Mouse (Mus musculus): Measurements from ENCODE around the gene Thpo.
A peak's percentile ranks its signal among the peaks of the same experiment; 100 is the strongest.

Gene Thpo

DNA sequence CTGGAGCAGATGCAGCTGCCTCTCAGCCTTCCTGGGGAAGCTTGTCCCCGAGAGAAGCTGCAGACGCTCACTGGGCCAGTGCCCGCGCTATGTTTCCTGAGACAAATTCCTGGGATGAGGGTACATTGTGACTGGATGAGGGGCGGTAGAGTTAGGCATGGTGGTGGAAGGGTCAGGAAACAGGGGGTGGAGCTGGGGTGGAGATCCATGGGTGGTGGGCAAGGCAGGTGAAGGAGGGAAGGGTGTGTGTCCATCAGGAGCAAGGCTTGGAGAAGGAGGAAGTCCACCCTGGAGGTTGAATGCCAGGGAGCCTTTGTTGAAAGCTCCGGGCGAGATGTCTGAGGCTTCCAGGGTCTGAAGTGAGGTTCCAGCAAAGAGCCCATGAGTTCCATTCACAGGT, 9.0 kb downstream of the Thpo start:
- DNase-seq (ENCODE audit: low spot score in 2 of 2) = no peak

DNA sequence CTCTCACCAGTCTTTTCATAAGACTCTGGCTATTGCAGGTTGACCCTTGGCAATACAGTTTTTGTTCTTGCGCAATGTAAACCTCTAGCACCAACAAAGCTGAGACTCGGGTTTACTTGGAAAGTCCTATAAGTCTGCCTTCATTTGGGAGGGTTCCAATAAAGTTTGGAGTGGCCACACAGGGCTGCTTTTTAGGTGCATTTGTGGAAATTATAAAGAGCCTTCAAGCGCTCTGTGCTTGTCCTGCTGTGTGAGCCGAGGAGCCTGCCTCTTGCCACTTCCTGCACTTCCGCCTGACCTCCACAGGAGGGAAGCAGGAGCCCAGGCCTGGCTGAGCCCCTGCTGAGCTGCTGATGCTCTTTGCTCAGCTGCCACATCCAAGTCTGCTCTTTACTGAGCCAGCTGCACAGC, 10.0 kb downstream of the Thpo start:
- no peak for DNase-seq (ENCODE audit: low spot score in 2 of 2)

DNA sequence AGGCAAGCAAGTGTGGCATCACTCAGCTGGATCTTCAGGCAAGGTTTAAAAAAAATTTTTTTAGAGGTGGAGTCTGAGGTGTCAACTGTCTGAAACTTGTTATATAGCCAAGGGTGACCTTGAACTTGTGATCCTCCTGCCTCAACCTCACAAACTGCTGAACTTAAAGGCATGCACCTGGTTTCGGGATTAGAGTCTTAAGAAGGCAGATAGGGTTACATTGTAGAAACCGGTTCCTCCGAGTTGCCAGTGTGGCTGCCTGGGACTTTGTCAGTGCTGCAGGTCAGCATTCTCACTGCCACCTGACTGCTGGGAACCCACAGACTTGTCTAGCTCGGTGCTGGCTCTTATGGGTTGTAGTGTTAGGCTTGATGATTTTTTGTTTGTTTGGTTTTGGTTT, 11.1 kb downstream of the Thpo start:
- no peak for DNase-seq (ENCODE audit: low spot score in 2 of 2)

DNA sequence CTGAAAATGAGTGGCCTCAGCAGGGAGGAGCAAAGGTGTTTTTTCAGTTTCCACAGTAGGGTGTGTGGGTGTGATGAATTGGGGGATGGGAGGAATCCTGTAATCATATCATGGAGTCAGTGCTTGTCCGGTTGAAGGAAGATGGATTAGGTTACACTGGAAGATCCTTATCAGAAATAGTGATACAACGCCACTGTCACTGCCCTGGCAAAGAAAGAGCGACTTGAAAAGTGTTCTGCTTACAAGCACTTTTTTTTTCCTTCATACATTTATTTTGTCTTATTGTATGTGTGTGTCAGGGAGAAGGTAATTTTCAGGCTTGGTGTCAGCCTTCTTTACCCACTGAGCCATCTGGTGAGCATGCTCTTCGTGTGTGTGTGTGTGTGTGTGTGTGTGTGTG, 11.6 kb downstream of the Thpo start:
- no peak for DNase-seq (ENCODE audit: low spot score in 2 of 2)

DNA sequence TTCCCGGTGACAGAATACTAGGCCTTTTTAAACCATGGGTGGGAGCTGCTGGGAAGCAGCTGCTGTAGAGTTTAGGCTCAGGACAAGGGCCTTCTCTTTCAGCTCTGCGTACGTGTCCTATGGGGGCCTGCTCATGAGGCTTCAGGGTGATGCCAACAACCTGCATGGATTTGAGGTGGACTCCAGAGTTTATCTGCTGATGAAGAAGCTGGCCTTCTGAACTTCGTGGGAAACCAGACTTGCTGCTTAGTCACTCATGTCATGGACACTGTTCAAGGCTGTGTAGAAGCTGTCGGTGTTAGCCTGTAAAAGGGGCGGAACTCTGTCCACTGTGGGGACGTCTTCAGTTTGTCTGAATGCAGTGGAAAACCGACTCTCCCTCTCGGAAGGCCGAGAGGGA, 12.5 kb downstream of the Thpo start:
- DNase-seq (ENCODE audit: low spot score in 2 of 2) = no peak

DNA sequence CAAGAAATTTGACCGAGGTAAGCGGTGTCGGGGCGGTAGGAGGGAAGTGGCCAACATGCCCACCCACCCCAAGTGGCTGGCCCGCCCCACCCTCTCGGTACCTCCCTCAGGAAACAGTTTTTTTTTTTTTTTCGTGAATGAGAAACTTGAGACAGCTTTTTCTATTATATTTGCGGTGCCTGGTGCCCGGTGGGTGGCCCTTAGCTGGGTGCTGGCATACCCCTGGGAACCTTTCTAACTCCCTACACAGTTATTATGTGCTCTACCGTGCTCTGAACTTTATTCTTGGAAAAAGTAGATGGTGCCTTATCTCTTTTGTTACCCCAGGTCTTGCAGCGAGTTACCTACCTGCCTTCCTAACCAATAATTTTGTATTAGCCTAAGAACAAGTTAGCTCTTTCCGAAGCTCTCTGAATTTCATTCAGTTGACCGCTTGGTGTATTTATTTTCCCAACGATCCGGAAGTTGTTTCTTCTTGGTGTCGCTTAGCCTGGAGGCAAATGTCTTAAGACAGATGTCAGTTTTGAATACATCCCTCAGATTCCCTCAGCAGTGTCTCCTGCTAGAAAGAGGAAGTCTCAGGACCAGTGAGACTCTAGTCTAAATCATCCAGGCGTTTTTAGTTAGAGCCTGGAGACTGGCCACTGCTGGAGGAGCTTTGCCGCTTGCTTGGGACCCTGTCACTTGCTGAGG, 16.2 kb downstream of the Thpo start:
- no peak for DNase-seq (ENCODE audit: low spot score in 2 of 2)

DNA sequence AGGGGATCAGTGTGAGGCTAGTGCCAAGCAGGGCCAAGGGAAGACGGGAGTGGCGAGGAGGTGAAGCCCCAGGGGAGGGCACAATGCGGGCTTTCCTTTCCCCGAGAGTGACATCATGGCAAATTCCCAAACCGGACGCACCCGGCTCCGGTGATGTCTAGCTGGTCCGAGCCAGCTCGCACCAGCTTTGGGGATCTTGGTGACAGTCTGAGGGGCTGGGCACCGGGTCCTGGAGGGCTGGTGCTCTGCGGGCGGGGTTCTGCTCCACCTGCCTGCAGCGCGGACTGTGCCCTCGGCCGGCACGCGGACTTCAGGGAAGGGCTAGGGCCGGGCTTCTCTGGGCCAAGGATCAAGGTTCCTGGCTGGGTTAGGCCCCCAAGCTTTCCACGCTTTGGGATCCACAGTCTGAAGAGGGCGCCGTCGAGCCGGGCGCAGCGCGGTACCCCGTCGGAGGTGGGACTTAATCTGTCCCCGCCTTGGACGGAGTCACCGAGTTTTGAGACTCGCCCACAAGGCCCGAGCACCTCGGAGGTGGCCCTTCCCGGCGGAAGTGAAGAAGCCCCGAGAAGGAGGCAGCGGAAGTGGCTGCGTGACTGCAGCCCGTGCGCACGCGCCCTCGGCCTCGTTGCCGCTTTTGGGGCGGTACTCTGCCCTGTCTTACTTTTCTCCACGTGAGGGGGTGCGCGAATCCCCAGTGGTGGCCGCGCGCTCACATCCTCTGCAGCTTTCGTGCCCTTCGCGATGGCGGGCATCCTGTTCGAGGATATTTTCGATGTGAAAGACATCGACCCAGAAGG, 16.9 kb downstream of the Thpo start, which contains the start of the genes Polr2h and Clcn2:
Gene Polr2h, plus strand, starts transcription at position 485 of the 797 bp plus-strand sequence.
Gene Clcn2, minus strand, starts transcription at position 566 of the 797 bp plus-strand sequence.
- peak; percentile 92 to 93 for DNase-seq (ENCODE audit: low spot score in 2 of 2)

DNA sequence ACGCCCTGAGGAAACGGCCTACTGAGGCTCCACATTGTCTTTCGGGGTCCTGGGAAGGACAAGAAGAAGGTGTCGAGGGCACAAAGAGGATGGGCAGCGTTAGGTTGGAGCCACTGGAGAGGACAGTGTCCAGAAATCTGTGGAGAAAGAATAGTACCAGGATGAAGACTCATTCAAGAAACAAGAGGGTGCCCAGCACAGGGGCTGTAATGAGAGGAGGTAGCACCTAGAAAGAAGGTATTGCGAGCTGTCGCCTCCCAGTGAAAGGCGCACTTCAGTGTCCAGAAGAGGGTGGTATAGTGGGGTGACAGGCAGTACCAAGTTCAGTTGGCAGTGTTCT, 17.5 kb downstream of the Thpo start:
- DNase-seq (ENCODE audit: low spot score in 2 of 2) = no peak

DNA sequence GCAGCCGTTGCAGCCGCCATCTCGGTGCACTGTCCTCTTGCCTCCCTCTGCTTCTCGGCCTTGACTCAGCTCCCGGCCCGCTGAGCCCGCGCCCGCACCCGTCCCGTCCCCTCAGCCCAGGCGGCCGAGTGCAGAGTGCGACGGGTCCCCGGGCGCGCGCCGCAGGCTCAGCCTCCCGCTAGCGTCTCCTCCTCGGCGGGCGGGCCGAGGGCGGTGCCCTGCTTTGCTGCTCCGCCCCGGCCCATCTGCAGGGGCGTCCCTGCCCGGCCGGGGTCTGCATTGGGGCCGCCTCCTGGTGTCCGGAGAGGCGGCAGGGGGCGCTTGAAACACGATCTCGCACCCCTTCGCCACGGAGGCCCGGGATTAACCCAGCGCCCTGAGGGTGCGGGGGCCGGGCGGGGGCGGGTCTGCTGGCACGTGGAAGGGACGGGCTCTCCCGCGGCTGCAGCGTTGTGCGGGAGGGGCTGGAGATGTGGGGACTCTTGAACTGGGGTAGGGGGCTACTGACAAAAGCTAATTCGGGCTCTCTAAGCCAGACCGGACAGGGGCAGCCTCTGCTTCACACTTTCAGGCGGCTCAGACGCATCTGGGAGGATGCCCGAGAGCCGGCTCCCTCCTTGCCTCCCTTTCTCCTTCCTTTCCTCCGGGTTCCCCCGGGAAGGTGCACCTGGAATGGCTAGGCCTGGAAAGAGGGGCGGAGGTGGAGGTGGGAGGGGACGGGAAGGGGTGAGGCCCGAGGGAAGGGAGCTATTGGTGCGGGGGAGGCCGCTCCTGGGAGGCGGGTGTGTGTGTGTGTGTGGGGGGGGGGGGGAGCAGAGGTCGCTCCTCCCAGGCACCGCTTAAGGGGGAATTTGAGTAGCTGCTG, 18.1 kb downstream of the Thpo start:
- DNase-seq (ENCODE audit: low spot score in 2 of 2) = peak; percentile 55 to 62

DNA sequence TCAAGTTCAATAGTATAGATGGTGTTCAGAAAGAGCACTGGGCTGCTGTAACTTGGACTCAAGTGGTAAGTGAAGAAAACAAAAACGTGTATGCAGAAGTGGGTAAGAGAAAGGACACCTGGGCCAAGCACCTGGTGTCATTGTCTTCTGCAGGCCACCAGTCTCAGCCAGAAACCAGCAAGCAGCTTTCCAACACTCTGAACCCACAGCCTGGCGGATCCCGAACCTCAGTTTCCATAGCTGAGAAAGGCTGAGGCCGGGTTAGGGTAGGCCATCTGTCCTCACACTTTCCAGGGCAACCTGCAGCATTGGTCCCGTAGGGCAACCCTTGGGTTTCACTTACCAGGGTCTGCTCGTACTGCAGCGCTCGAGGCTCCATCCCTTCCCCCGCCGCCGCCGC, 18.7 kb downstream of the Thpo start:
- DNase-seq (ENCODE audit: low spot score in 2 of 2) = no peak

DNA sequence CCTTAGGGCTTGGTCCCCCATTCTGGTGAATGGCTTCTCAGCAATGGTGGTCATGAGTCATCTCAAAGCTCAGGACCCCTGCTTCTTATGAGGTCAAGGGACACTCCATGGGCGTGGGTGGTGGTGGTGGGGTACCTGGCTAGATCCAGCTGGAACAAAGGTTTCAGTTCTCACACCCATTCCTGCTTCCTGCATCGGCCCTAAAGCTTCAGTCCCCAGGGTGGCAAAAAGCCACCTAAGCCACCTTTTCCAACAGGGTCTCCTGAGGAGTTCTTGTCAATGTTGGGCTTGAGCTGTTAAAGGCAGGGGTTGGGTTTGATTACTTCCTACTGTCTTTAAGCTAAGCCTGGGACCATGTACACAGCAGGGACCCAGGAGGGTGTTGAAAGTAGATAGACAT, 19.1 kb downstream of the Thpo start:
- no peak for DNase-seq (ENCODE audit: low spot score in 2 of 2)

DNA sequence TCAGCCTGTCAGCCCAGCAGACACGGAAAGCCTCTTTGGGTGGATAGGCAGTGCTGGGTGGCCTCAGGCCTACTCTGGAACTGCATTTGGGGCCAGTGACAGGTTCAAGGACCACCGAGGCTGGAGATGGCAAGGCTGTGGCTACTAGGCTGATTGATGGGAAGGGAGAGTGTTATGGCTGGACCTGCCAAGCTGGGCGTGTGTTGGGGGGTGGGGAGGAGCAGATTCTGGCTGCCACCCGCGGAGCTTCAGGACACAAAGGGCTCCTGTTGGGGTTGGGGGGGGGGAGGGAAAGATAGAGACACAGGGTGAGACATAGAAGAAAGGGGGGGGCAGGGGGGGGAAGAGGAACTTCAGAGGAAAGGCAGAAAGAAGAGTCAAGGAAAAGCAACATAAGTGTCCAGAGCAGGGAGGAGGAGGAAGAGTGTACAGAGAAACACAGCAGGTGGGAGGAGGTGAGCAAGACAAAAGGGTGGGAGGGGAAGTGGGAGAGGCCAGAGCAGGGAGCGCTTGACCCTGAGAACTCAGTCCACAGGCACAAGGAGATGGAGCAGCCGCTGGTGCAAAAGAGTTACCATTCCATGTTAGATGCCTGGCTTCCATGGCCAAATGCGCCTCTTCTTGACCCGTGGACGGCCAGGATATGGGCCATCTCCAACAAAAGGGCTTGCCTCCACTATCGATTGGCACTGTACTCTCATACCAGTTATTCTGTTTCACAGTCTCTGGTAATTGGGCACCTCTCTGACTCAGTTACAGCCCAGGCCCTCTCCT, 19.8 kb downstream of the Thpo start:
- no peak for DNase-seq (ENCODE audit: low spot score in 2 of 2)

DNA sequence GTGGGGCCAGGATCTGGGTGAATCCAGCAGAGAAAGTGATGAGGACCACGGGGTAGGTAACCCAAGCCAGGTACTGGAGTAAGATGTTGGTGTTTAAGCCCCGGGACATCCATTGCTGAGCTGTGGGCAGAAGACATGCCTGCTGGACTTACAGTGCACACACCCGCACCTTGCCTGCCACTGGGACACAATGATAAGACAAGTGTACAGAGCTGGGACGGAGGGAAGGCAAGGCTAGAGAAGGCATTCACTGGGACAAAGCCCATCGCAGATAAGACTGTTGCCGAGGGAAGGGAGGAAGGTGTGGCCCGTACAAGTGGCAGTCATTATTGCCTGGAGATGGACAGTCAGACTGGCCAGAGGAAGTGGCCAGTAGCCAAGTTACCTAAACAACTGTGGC, 21.4 kb downstream of the Thpo start:
- no peak for DNase-seq (ENCODE audit: low spot score in 2 of 2)

DNA sequence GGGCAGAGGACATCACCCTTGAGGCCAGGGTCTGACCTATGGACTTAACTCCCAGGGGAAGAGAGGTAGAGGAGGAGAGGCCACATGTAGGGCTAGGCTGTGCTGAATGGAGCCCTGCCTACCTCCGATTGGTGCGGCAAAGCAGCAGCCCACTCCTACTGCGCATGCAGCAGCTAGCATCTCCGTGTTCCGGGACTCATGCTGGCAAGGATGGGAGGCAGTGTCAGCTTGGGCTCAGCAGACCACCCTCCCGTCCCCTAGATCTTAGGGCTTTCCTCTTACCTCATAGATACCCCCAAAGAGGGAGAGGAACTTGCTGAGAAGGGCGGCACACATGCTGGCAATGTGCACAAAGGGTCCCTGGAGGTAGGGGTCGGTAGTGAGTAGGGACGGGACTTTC, 22.1 kb downstream of the Thpo start:
- no peak for DNase-seq (ENCODE audit: low spot score in 2 of 2)

DNA sequence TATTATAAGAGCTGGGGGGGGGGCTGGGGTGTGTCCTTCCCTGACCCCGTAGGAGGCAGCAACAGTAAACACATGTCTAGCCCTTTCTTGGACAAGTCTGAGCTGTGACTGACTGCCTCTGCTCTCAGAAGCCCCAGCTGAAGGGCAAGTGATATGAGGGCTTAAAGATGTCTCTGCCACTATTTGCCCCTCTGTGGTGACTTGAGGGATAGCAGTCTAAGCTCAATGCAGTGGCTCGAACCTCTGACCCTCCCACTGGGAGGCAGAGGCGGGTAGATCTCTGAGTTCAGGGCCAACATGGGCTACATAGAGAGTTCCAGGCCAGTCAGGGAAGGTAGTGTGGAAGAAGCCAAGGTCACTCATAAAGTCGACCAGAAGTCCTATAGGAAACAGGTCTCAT, 23.5 kb downstream of the Thpo start:
- no peak for DNase-seq (ENCODE audit: low spot score in 2 of 2)

DNA sequence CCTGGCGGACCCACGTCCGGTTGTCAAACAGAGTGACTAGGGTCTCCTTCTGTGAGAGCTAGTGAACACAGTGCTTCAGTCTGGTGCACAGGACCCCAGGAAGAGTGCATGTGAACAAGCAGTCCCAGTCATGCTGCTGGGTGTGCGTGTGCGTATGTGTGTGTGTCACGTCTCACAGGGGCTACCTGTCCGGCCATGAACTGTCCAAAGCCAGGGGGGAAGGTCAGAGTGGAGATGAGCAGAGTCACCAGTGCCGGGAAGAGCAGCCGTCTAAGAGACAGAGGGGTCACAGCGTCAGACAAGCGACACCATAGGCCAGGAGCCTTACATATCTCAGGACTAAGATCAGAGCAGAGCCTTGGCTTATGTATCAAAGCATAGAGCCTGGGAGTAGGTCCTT, 23.9 kb downstream of the Thpo start:
- DNase-seq (ENCODE audit: low spot score in 2 of 2) = no peak

DNA sequence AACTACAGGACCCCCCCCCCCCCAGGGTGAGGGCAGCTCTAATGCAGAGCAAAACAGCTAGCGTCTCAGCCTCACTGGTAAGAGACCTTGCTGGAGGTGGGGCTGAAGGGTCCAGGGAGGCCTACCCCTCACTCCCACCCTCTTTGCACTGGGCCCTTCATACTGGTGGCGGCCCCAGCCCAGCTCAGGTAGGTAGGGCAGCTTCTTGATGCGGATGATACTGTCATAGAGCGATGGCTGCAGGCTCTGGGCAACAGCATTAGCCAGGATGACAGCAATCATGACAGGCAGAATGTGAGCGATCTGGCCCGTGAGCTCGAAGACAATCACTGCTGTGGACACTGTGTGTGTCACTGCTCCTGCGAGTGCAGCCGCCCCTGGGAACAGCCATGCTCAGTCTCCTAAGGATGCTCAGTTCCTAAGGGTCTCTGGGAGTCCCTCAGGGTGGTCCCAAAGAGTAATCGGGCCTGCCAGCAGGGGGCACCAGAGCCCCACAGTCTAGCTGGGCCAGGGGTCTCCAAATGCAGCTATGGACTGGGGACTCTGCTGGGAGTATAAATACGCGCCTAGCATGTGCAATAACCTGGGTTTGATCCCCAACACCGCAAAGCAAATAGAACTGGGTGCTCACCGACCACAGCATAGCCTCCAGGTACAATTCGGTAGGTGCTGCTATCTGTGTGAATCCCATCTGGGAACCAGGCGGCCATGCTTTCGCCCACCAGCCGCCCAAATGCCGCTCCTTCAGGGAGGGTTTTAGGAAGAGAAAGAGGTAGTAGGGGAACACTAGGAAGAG, 25.2 kb downstream of the Thpo start:
- DNase-seq (ENCODE audit: low spot score in 2 of 2) = no peak

DNA sequence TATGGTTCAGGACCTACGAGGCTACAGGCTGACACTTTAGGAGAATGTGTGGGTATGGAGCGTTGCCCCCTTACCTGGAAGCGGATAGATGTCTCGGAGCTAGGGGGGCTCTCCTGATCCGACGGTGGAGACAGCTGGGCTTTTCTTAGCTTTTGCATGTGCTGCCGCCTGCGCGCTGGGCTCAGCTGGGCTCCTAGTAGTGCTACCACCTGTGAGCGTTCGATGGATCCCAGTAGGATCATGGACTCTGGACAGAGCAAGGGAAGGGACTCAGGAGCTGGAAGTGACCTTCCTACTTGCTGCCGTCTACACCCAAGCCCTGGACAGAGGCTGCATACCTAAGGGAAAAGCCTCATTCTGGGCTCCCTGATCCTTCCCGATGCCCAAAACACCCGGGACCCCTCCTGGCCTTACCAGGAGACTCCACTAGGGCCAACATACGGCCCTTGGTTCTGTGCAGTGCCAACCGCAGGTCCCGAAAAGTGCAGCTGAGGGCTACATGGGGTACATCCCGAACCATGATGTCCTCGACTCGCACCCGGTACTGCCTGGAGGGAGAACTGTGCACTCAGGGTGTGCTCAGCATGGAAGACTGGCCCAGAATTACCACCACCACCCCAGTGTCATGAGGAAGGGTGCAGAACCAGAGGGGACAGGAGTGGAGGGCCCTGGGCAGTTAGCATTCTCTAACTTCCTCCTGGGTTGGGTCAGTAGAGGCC, 25.9 kb downstream of the Thpo start:
- DNase-seq (ENCODE audit: low spot score in 2 of 2) = no peak

DNA sequence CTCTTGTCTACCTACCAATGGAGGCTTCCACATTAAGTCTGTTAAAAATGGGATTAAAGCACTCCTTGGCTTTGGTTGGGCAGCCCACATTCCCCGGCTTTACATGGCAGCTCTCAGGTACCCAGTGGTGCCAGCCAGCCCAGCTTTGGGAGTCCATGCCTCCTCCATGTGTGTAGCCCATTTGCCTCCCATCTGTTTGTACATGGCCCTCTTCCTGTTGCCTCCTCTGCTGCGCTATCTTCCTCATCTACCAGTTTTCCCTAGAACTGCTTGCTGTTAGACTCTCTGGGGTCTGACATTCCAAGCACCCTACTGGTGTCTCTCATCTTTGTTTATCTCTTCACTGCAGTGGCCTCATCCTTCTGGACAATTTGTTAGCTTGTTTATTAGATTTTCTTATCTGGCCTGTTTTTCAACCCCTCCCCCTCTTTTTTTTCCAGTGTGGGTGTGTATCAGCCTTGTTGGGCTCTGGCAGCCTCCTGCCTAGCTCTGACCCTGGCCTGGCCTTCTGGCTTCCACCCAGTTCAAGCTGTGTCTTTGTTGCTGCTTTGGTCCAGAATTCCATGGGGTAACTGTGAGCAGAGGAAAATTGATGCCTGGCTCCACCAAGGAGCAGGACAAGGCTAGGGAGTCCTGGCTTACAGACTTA, 27.8 kb downstream of the Thpo start:
- DNase-seq (ENCODE audit: low spot score in 2 of 2) = no peak

DNA sequence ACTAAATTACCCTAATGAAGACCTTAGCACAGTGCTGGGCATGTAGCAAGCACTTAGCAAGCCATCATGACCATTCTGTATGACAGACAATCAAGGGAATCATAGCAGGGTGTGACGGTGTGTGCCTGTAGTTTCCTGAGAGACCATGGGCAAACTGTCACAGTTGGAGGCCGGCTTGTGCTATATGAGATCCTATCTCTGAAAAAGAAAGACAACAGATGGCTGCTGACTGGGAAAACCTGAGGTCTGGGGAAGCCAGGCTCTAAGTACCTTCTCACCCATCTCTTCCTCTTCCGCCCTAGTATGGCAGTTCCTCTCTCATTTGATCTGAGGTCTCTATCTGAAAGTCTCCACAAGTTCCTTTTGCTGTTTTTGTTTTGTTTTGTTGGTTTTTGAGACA, 28.5 kb downstream of the Thpo start:
- no peak for DNase-seq (ENCODE audit: low spot score in 2 of 2)

Data from spleen, postnatal 14 days (tissue).